Mouse (Mus musculus): Measurements from ENCODE around the gene Suds3.

- no peak for TF ChIP-seq CTCF (IDR thresholded peaks at IDR 0.05; ENCODE audit: insufficient read depth, low read length)
- no peak for TF ChIP-seq POLR2A (IDR thresholded peaks at IDR 0.05; ENCODE audit: borderline replicate concordance, extremely low read depth, low read depth, low read length)
These were observed 16.2 kb downstream of the Suds3 start for GRCm38 (mm10) chr5:117099742-117100141.

Data from lung, adult 2 months (tissue).